Mouse (Mus musculus): ENCODE measurements around the gene Lrp8.

The Lrp8 gene

DNA sequence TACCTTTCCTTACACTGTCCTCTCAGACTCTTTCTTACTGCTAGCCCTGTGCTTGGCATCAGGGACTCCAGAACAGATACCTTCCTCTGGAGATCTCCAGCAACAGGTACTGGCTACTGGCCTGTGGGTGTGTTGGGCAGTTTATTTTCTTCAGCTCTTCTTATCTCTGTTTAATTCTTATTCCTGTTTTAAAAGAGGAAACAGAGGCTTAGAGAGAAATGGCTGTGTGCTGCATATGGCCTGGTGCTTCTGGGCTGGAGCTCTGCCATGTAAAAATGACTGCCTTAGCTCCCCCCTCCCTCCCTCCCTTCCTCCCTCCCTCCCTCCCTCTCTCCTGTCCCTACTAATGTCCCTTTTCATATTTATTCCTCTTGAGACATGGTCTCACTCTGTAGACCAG is 6.6 kb downstream of the Lrp8 start:
- DNase-seq: no peak

DNA sequence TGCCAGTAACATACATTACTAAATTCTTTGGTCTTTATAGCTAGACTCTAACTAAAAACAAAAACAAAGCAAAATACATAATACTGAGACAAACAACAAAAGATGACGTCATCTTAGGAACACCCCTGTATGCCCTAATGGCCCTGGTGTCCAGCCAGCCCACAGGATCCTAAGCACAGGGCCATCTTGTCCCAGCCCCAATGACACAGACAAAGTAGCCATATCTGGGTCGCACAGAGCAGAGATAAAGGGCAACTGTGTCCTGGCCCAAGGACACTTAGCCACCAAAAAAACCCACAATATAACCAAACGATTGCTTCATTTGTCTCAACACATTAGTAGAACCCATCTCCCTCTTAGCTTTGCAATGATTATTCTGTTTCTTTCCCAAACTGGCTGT is 8.9 kb downstream of the Lrp8 start:
- no peak for DNase-seq

GRCm38 (mm10) chr4:107811716-107812330 is 9.8 kb downstream of the Lrp8 start:
- no peak for DNase-seq

GRCm38 (mm10) chr4:107812336-107812735 is 10.3 kb downstream of the Lrp8 start:
- no peak for DNase-seq

DNA sequence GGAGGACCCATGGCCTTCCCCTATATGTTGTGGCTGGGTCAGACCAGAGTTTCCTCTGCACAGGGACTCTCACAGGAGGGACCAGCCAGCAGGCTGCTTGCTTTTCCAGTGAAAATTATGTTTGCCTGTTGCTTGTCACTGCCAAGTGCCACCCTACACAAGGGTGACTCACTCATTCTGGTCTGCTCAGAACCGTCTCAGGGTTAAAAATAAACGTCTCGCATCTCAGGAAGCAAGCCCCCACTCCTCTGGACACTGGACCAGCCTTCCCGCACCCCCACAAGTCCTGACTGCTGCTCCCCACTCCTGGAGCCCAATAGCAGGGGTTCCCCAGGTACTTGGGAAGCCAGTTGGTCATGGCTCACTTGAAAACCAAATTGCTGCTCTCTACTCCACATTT is 14.4 kb downstream of the Lrp8 start:
- DNase-seq: no peak

DNA sequence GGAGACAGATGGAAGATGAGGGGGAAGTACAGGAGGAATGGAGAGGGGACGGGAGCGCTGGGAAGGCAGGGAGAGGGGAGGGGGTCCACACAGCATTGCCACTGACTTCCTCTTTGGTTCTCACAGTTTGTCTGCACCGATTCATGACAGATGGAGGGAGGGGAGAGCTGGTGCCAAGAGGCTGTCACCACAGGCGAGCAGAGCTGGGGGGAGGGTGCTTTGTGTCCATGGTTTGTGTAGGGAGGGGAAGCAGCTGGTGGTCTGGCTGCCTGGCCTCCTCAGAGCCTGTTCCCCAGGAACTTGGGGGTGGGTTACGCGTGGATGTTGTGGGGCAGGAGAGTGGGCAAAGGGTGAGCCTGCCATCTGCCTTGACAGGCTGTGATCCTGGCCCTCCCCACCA is 15.4 kb downstream of the Lrp8 start:
- peak; percentile 42 for DNase-seq

GRCm38 (mm10) chr4:107819990-107820719 is 18.1 kb downstream of the Lrp8 start:
- no peak for DNase-seq

GRCm38 (mm10) chr4:107820856-107821619 is 19.0 kb downstream of the Lrp8 start:
- DNase-seq: no peak

GRCm38 (mm10) chr4:107822936-107823411 is 20.9 kb downstream of the Lrp8 start:
- no peak for DNase-seq

GRCm38 (mm10) chr4:107823511-107823910 is 21.4 kb downstream of the Lrp8 start:
- no peak for DNase-seq

DNA sequence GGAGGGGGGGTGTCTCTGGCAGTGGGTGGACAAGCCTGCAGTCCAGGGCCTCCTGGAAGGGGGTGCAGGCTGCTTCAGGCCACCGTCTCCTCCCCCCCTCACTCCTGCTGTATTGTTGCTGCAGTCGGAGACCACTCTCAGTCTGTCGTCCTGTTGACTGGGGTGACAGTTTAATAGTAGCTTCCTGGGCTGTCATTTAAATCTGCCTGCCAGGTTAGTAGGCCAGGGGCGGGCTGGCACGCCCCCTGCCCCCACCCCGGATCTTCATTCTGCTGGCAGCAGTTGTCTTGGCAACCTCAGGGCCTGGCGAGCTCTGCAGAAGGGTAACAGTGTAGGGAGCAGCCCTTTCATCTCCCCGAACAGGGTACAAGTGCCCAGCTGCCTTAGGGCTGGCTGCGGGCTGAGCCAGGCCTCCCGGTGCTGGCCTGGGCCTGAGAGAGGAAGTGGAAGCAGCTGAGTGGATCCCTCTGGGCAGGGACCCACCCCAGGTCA is 26.7 kb downstream of the Lrp8 start:
- no peak for DNase-seq

- no peak for DNase-seq
Observed at GRCm38 (mm10) chr4:107829675-107830074, 27.6 kb downstream of the Lrp8 start.

GRCm38 (mm10) chr4:107830189-107830588 is 28.1 kb downstream of the Lrp8 start:
- DNase-seq: no peak

DNA sequence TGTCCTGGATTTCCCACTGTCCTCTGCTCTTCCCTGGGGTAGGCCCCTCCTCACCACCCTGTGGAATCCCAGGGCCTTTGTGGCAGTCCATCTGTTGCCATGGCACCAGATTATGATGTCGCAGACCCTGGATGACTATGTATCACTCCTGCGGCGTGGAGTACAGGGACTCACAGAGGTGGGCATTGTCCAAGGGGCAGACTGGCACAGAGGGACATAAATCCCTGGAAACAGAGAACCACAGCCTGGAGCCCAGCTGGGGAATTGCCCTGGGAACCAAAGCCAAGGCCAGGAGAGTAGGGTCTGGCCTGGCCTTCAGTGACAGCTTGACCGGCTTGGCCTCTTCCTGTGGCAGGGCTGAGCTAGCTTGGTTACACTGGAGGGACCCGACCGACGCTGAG is 28.8 kb downstream of the Lrp8 start:
- DNase-seq: no peak

- no peak for DNase-seq
Observed at GRCm38 (mm10) chr4:107831678-107832077, 29.6 kb downstream of the Lrp8 start.

DNA sequence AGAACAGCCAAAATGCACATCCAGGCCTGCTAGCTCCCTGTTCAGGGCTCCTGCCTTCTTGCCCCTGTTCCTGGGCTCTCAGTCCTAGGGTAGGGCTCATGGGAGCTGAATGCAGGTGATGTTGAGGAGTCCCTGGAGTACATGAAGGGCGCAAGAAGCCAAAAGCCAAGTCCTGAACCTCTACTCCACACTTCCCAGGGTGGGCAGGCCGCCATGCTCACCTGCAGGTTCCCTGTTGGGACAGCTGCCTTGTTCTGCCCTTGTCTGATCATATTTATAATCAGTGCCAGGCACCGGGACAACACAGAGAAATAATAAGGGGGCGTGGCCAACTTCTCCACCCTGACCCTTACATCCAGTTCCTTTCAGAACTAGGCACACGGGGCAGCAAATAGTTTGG is 31.5 kb downstream of the Lrp8 start:
- no peak for DNase-seq

DNA sequence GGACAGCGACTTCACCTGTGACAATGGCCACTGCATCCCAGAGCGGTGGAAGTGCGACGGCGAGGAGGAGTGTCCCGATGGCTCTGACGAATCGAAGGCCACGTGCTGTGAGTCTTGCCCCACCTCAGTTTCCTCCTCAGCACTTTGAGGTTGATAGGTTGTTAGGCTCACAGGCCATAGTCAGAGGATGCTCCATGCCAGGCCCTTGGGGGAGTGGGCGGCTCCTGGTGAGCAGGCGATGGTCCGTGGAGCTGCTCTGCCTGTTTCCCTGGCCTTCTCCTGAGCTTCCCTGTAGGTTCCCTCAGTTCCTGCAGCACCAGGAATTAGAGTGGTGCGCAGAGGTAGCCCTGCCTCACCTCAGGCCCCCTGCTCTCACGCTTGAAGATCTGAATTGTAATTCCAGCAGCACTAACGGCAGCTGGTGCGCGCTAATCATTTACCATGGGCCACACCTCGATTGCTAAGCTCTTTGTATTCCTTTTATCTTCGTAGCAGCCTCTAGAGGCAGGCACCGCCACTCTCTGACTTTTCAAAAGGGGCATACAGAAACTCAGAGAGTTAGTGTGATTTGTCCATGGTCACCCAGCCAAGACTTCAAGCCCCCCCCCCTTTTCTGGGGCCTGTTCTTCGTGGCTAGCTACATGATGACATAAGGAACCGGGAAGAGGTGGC is 32.7 kb downstream of the Lrp8 start:
- DNase-seq: no peak

DNA sequence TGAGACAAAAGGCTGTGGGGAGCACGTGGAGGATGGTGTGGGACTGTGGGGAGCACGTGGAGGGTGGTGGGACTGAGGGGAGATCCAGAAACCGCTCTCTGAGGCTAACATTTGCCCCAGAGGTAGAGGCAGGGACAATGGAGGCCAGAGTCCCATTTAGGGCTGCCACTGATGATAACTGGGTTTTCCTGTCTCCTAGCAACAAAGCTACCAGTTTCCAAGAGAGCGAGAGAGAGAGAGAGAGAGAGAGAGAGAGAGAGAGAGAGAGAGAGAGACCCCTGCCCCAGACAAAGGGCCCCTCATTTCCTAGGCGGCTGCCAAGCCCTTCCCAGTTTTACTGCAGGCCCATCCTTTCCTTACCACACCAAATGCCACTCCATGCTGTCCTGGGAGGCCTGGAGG is 33.4 kb downstream of the Lrp8 start:
- DNase-seq: no peak

- DNase-seq: peak; percentile 68
Observed at GRCm38 (mm10) chr4:107836758-107837157, 34.7 kb downstream of the Lrp8 start.

DNA sequence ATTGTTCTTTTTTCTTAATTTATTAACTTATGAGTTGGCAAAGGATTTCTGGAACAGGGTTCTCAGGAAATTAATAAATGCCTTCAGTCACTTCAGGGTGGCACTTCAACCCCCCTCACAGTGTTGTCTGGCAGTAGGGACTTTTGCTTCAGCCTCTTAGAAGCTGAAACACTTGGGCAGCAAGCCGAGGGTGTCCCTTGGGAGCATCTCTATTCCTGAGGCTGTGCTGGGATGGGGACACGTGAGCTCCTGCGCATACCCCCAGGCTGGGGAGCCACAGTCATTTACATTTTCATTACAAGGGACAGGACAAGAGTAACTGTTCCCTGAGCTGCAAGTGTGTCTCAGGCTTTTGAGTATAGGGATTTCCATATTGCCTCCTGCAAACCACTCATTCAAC is 35.8 kb downstream of the Lrp8 start:
- no peak for DNase-seq

- no peak for DNase-seq
Observed at GRCm38 (mm10) chr4:107843687-107844086, 41.6 kb downstream of the Lrp8 start.

DNA sequence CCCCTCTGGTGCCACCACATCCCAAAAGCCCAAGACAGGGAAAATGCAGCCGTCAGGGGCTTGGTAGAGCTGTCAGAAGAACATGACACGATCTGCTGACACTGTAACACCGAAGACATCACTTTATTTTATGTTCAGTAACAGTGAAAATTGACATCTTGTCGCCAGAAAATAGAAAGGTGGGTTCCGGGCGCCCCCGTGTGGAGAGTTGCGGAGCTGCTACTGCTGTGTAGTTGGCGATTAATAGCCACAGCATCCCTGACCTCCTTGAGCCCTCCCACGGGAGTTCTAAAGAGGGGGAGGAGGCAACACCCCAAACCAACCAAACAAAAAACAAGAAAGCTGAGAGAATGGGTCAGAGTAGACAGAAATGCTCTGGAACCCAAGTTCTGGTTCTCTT is 42.9 kb downstream of the Lrp8 start:
- DNase-seq: peak; percentile 85

GRCm38 (mm10) chr4:107846795-107847194 is 44.7 kb downstream of the Lrp8 start:
- DNase-seq: no peak

Measured in kidney, postnatal 10 days (tissue).